Mouse (Mus musculus): Measurements from ENCODE around the gene Nusap1. TPM values are rescaled to one million over a fixed set of nuclear protein-coding genes. Genes with fewer than 3 reads are reported as not detected.
A peak's percentile ranks its signal among the peaks of the same experiment; 100 is the strongest.

Gene Nusap1
- 18.8 and 19.6 TPM in 2 replicates for polyA plus RNA-seq (2015; fragmentation: Nextera tagmentation; extraction: Ambion mirVana)

DNA sequence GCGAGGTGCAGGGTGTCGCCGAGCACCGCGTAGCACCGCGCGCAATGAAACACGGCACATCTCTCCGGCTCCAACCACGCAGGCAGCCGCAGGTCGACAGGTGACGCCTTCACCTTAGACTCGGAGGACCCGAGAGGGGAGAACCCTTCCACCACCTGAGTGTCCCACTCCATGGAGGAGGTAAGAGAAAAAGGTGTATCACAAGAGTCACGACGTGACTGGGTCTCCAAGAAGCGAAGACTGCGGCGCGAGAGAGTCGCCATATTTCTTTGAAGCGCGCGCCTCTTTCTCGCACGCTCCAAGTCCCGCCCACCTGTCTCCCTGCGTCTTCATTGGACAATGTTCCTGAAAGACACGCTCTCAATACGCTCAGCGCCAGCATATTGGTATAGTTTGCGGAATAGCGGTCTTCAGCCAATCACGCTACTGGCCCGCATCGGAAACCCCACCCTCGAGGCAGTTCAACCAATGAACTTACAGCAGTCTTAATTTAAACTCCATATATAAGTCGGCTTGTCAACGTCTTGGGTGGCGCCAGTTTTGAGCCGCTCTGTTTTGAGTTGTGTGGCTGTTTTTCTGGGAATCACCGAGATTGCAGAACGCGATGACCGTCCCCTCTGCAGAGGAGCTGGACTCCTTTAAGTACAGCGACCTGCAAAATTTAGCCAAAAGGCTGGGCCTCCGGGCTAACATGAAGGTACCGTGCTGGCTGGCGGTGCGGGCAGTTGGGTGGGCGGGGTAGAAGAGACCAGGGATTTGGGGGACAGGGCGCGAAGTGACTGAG lies at the start of gene Nusap1, which contains the start of gene Oip5:
TSS of gene Nusap1 (plus strand) at position 100 of the 784 bp plus-strand sequence.
TSS of gene Oip5 (minus strand) at position 271 of the 784 bp plus-strand sequence.
- H3K9me3 ChIP-seq, result no peaks in the 10 kb centered on the region
- no peaks in the 10 kb centered on the region for H3K36me3 ChIP-seq
- H3K9ac ChIP-seq, result peak within 1 kb of the TSS; percentile 72
- peak within 1 kb of the TSS; percentile 97 for H3K4me2 ChIP-seq
- WGBS, result under 1% methylated on average over 55 of the region's 55 CpGs
- peak; percentile 100 for ATAC-seq (ENCODE audit: low FRiP score)
- H3K27ac ChIP-seq, result no peak within 1 kb of the TSS
- no peaks in the 10 kb centered on the region for H3K27me3 ChIP-seq
- H3K4me1 ChIP-seq (replicated peaks), result peaks cover 31% of the 10 kb centered on the region
- H3K4me3 ChIP-seq, result peak within 1 kb of the TSS; percentile 72

DNA sequence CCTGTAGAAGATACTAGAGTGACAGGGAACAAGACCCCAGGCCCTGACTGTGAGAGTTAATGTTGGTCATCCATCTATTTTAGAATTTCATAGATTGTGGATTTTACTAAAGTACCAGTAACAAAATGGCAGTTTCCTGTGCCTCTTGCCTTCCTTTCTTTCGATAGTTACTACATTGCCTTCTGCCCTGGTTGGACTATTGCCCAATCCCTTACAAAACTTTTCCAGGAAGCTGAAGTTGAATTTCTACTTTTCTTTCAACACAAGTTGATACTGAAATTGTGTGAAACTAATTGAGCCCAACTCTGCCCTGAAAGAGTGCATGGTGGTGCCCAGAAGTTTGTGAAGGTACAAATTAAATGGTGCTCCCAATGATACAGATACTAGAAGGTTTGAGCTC lies 45.6 kb upstream of the Nusap1 start:
- Histone ChIP-seq H3K27ac (no peak overlapping the region), H3K36me3 (peaks cover 56% of the 10 kb centered on the region)

DNA sequence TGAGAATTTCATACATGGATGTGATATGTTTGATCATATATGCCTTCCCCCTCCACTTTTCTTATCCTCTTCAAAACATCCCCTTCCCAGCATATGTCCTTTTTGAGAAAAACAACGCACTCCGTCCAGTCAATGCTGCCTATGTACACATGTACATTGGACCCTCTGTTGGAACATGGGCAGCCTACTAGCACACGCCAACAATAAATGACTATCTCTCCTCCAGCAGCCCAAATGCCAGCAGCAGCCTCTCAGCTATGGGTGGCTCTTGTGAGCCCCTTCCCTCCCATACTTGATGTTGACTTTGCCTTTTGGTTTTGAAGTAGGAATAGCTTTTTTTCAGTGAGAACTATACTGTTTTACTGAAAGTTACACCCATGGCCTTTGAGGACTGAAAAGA lies 36.5 kb upstream of the Nusap1 start:
- no peak overlapping the region for H3K4me3 ChIP-seq
- H3K36me3 ChIP-seq, result peaks cover 43% of the 10 kb centered on the region
- H3K4me1 ChIP-seq (replicated peaks), result no peaks in the 10 kb centered on the region
- no peak overlapping the region for H3K9ac ChIP-seq
- no peak for ATAC-seq (ENCODE audit: low FRiP score)
- no peaks in the 10 kb centered on the region for H3K9me3 ChIP-seq
- H3K4me2 ChIP-seq, result no peak overlapping the region
- WGBS, result 96% methylated on average over 3 of the region's 3 CpGs
- H3K27me3 ChIP-seq, result no peaks in the 10 kb centered on the region
- H3K27ac ChIP-seq, result no peak overlapping the region

More for the DNA sequence above, 45.6 kb upstream of the Nusap1 start:
- no peaks in the 10 kb centered on the region for H3K27me3 ChIP-seq
- no peak for ATAC-seq (ENCODE audit: low FRiP score)
- H3K9me3 ChIP-seq, result no peaks in the 10 kb centered on the region
- no peak overlapping the region for H3K9ac ChIP-seq
- 97% methylated on average over 1 of the region's 1 CpGs for whole genome bisulfite sequencing
- no peaks in the 10 kb centered on the region for H3K4me1 ChIP-seq (replicated peaks)
- H3K4me3 ChIP-seq, result no peak overlapping the region
- H3K4me2 ChIP-seq, result no peak overlapping the region

DNA sequence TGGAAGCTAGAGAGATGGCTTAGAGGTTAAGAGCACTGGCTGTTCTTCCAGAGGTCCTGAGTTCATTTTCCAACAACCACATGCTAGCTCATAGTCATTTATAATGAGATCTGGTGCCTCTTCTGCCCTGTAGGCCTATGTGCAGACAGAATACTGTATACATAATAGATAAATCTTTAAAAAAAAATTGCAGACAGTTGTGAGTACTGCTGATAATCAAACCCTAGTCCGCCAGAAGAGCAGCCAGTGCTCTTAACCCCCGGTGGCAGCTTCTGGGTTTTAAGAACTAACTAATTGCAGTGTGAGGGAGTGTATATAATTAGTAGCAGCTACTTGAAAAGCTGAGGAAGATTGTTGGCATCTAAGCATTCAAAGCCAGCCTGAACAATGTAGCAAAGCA lies 34.7 kb upstream of the Nusap1 start:
- no peak for ATAC-seq (ENCODE audit: low FRiP score)
- no peak overlapping the region for H3K4me3 ChIP-seq
- H3K4me2 ChIP-seq, result no peak overlapping the region
- H3K9ac ChIP-seq, result no peak overlapping the region
- no peaks in the 10 kb centered on the region for H3K27me3 ChIP-seq
- H3K9me3 ChIP-seq, result no peaks in the 10 kb centered on the region
- H3K27ac ChIP-seq, result no peak overlapping the region
- WGBS, result 85% methylated on average over 2 of the region's 2 CpGs
- H3K4me1 ChIP-seq (replicated peaks), result no peaks in the 10 kb centered on the region
- H3K36me3 ChIP-seq, result peaks cover 49% of the 10 kb centered on the region

DNA sequence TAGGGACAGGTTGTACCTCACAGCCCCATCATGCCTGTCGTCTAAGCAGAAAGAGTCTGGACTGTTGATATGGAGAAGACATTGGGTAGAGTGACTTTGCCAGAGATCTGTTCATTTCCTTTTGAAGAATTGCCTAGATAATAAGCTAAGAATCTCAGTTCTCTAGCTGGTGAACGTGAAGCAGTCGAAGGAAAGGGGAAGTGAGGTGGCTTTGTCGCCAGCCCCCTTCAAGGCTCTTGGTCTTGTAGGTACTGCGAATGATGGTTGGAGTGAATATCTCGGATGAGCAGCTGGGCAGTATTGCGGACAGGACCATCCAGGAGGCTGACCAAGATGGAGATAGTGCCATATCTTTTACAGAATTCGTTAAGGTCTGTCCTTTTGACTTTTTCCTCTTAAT lies 33.8 kb upstream of the Nusap1 start:
- Histone ChIP-seq H3K4me2 (no peak overlapping the region), H3K27ac (no peak overlapping the region), H3K36me3 (peaks cover 43% of the 10 kb centered on the region), H3K9ac (no peak overlapping the region), H3K9me3 (no peaks in the 10 kb centered on the region), H3K4me1 (replicated peaks) (no peaks in the 10 kb centered on the region), H3K27me3 (no peaks in the 10 kb centered on the region), H3K4me3 (no peak overlapping the region)
- ATAC-seq (ENCODE audit: low FRiP score), result no peak
- WGBS, result 91% methylated on average over 8 of the region's 8 CpGs

DNA sequence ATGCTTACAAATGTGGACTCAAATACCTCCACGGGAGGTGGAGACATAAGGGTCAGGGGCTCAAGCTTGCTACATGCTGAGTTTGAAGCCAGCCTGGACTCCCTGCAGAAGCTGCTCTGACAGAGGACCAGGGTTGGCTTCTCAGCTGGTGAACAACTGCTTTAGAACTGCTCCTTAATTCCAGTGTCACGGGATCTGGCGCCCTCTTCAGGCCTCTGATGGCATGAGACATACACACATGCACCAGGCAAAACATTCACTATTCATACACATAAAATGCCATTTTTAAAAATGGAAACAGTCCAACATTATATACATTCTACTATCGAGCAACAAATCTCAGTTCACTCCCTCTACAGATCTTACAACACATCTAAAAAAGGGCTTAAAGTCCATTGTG lies 30.7 kb upstream of the Nusap1 start:
- no peak for ATAC-seq (ENCODE audit: low FRiP score)
- WGBS, result 12% methylated on average over 4 of the region's 4 CpGs
- Histone ChIP-seq H3K36me3 (peaks cover 40% of the 10 kb centered on the region), H3K9ac (no peak overlapping the region), H3K27ac (no peak overlapping the region), H3K27me3 (no peaks in the 10 kb centered on the region), H3K9me3 (no peaks in the 10 kb centered on the region), H3K4me3 (no peak overlapping the region), H3K4me1 (replicated peaks) (no peaks in the 10 kb centered on the region), H3K4me2 (no peak overlapping the region)

DNA sequence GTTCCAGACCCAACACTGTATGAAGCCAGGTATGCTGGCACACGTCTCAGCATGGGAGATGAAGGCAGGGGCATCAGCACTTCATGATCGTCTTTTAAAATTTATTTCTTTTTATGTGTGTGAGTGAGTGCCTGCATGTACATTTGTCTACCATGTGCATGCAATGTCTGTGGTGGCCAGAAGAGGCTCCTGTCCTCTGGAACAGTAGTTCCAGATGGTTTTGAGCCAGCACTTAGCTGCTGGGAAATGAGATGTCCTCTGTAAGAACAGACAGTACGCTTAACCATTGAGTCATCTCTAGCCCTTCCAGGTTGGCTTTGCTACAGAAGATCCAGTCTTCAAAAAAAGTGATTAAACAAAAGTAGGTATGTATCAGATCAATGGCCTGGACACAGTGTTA lies 26.9 kb upstream of the Nusap1 start:
- peaks cover 21% of the 10 kb centered on the region for H3K36me3 ChIP-seq
- no peaks in the 10 kb centered on the region for H3K9me3 ChIP-seq
- no peak overlapping the region for H3K27ac ChIP-seq
- H3K9ac ChIP-seq, result no peak overlapping the region
- ATAC-seq (ENCODE audit: low FRiP score), result no peak
- H3K4me1 ChIP-seq (replicated peaks), result peaks cover 21% of the 10 kb centered on the region
- no peak overlapping the region for H3K4me2 ChIP-seq
- no peaks in the 10 kb centered on the region for H3K27me3 ChIP-seq
- H3K4me3 ChIP-seq, result no peak overlapping the region
- WGBS, result 92% methylated on average over 3 of the region's 3 CpGs

DNA sequence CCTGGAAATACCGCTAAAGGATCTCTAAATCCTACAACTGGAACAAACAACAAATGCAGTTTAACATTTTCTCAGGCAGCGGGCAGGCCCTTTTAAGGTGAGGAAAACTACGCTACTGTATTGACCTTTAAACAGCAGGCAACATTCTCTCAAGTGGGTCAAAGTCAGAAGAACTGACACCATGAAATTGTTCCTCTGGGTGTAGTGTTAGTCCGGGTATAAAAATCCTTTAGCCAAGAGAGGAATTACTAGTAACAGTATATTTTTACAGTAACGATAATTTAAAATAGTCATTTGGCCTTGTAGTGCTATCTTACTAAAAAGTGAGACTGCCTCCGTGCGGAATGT lies 24.4 kb upstream of the Nusap1 start:
- Histone ChIP-seq H3K27ac (peak overlapping the region; percentile 88), H3K4me1 (replicated peaks) (peaks cover 39% of the 10 kb centered on the region), H3K4me3 (peak overlapping the region; percentile 96), H3K4me2 (peak overlapping the region; percentile 51), H3K9me3 (no peaks in the 10 kb centered on the region), H3K36me3 (peaks cover 36% of the 10 kb centered on the region), H3K27me3 (no peaks in the 10 kb centered on the region), H3K9ac (peak overlapping the region; percentile 97; the same call in 1 of the 2 replicates)
- ATAC-seq (ENCODE audit: low FRiP score), result no peak; the same call in 1 of the 2 replicates
- 8% methylated on average over 7 of the region's 7 CpGs for WGBS

DNA sequence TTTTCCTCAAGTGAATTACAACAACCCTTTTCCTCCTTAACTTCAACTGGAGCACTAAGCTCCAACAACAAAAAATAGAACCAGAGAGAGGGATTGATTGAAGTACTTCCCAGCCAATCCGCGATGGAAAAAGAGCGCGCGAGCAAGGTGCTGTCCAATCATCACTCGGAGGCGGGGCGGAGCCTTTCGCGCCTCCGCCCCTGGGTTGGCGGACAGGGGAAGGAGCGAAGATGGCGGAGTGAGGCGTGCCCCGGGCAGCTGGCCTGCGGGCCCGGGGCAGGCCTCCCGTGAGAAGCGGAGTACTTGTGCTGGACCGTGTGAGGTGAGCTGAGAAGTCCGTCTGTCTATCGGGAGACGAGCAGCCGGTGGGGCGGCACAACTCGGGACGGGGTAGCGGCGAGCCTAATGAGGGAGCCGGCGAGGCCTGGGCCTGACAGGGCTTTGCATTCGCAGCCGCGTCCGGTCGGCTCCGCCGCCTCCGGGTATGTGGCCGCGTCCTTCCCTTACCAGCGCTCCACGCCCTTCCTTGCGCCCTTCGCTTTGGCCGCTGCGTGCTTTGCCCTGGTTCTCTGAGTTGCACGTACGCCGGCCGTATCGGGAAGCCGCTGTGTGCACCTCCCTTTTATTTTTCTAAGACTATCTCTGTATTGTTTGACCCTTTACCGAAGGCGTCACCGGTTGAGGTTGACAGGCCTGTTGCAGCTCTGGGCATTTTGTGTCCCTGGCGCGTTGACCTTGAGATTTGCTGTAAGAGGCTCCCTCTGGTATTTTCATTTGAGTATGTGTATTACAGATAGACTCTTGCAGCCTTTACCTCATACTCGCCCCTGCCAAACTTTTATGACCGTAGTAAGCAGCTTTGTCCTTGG lies 23.8 kb upstream of the Nusap1 start:
- 0% methylated on average over 61 of the region's 61 CpGs for WGBS
- Histone ChIP-seq H3K9me3 (no peaks in the 10 kb centered on the region), H3K4me2 (peak overlapping the region; percentile 62), H3K36me3 (peaks cover 40% of the 10 kb centered on the region), H3K27ac (peak overlapping the region; percentile 88), H3K9ac (peak overlapping the region; percentile 97), H3K27me3 (no peaks in the 10 kb centered on the region), H3K4me1 (replicated peaks) (peaks cover 39% of the 10 kb centered on the region), H3K4me3 (peak overlapping the region; percentile 96)
- ATAC-seq (ENCODE audit: low FRiP score), result peak; percentile 99

DNA sequence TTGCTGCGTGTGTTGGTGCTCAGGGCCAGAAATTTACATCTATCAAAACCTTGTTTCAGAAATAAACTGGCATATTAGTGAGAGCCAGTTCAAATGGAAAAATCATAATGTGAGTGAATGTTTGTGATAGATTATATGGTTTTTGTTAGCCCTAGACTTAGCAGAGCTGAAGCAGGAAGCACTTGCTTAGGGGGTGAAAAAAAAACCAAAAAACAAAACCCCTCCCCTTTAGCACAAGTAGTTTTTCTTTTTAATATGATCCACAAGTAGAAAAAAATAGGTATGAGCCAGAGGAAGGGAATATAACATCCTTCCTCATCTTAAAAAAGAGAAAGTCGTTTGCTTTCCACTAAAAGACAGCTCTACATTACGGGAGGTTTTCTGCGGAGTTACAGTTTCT lies 22.8 kb upstream of the Nusap1 start:
- peaks cover 45% of the 10 kb centered on the region for H3K36me3 ChIP-seq
- peak overlapping the region; percentile 97 for H3K9ac ChIP-seq
- 60% methylated on average over 4 of the region's 4 CpGs for WGBS
- peak overlapping the region; percentile 62 for H3K4me2 ChIP-seq
- ATAC-seq (ENCODE audit: low FRiP score), result no peak
- H3K27ac ChIP-seq, result no peak overlapping the region
- H3K4me1 ChIP-seq (replicated peaks), result peaks cover 42% of the 10 kb centered on the region
- peak overlapping the region; percentile 96 for H3K4me3 ChIP-seq
- no peaks in the 10 kb centered on the region for H3K27me3 ChIP-seq
- H3K9me3 ChIP-seq, result no peaks in the 10 kb centered on the region

DNA sequence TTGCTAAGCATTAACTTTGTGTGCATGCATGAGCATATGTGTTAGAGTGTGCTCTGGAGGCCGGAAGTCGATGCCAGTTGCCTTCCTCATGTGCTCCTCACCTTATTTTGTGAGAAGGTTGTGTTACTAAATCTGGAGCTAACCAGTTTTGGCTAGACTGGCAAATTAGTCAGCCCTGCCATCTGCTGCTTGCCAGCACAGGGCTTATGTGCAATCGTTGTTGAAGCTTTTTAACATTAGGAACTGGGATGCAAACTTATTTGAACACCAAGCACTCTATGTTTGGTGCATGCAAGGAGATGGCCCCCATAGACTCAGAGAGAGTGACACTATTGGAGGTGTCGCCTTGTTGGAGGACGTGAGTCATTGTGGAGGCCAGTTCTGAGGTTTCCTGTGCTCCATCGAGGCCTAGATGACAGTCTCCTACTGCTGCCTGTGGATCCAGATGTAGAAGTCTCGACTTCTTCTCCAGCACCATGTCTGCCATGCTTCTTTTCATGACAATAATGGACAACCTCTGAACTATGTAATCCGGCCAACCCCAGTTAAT lies 21.2 kb upstream of the Nusap1 start:
- WGBS, result 94% methylated on average over 8 of the region's 8 CpGs
- Histone ChIP-seq H3K27me3 (no peaks in the 10 kb centered on the region), H3K4me3 (no peak overlapping the region), H3K4me1 (replicated peaks) (peaks cover 53% of the 10 kb centered on the region), H3K36me3 (peaks cover 38% of the 10 kb centered on the region), H3K9me3 (no peaks in the 10 kb centered on the region), H3K27ac (no peak overlapping the region), H3K9ac (no peak overlapping the region), H3K4me2 (no peak overlapping the region)
- ATAC-seq (ENCODE audit: low FRiP score), result no peak

DNA sequence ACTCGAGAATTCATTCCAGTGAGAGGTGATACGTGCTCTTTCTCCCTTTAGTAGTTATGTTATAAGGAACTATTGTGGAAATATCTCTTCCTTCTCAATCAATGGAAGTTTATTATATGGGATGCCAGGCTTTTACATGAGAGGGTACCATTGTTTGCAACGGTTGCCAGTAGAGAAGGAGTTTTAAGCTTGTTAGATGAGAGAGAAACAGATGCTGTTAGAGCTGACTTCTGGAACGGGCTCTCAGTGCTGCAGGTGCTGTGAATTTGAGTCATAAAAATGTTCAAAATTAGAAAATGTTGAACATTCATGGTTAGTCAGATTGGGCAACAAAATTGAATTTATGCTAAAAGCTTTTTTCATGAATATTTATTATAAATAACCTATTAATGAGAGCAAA lies 17.1 kb upstream of the Nusap1 start:
- H3K9ac ChIP-seq, result no peak overlapping the region
- H3K9me3 ChIP-seq, result no peaks in the 10 kb centered on the region
- 83% methylated on average over 4 of the region's 4 CpGs for WGBS
- no peak for ATAC-seq (ENCODE audit: low FRiP score)
- H3K27me3 ChIP-seq, result no peaks in the 10 kb centered on the region
- H3K4me3 ChIP-seq, result no peak overlapping the region
- no peak overlapping the region for H3K27ac ChIP-seq
- H3K36me3 ChIP-seq, result peaks cover 54% of the 10 kb centered on the region
- peaks cover 39% of the 10 kb centered on the region for H3K4me1 ChIP-seq (replicated peaks)
- H3K4me2 ChIP-seq, result no peak overlapping the region

Measured in hindbrain, embryonic 13.5 days (tissue).